Mouse (Mus musculus): Measurements from ENCODE around the gene Slc4a10. TPM values are rescaled to one million over a fixed set of nuclear protein-coding genes. Genes with fewer than 3 reads are reported as not detected.
"Not testable (repeated sequence)": the region's sequence is repeated elsewhere in the genome, so short reads cannot be mapped to it uniquely, and the experiment has no call there.

The Slc4a10 gene
- 1.7 and 2.4 TPM in 2 replicates for polyA plus RNA-seq (2014; fragmentation: Nextera tagmentation; extraction: Ambion mirVana)

DNA sequence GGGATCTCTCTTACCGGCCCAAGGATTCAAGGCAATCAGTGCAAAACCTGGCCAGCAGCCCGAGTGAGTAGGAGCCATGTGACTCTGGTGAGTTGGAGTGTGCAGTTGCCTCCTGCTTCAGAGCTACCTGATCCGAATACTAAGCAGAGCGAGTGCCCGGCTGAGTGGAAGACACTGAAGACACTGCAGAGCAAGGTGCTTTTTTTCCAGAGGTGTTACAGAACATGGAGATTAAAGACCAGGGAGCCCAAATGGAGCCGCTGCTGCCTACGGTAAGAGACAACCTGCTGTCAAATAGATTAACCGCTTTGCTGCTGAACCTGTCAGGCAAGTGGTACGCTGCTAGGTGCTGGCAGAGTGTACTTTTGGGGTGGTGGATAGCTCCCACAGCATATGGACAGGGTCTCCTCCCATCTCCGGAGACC, at the start of gene Slc4a10:
Slc4a10 (plus strand) TSS at position 42 of the 425 bp plus-strand sequence.
- H3K27me3 ChIP-seq (replicated peaks; ENCODE audit: control insufficient read depth, insufficient read depth, low read length): no peaks in the 10 kb centered on the region
- H3K4me3 ChIP-seq (ENCODE audit: low read depth, low read length): peak within 1 kb of the TSS; percentile 45
- no peaks in the 10 kb centered on the region for H3K9me3 ChIP-seq (ENCODE audit: control insufficient read depth, low read length)
- H3K4me1 ChIP-seq (replicated peaks; ENCODE audit: control insufficient read depth, insufficient read depth, low read length): 0 out of 2 replicates have a peak, but pooled peaks cover 2% of the 10 kb centered on the region
- no peak within 1 kb of the TSS for H3K27ac ChIP-seq (ENCODE audit: low read depth)
- no peaks in the 10 kb centered on the region for H3K36me3 ChIP-seq (ENCODE audit: control insufficient read depth, insufficient read depth, low read length)
- ATAC-seq (replicated peaks; ENCODE audit: low FRiP score, low TSS enrichment, low read depth): no peak
- H3K9ac ChIP-seq (ENCODE audit: low read length): peak within 1 kb of the TSS; percentile 38; the same call in 1 of the 2 replicates
- 15% methylated on average over 10 of the region's 10 CpGs for WGBS
- DNase-seq (ENCODE audit: low spot score): no peak
- peak within 1 kb of the TSS; percentile 61 for H3K4me2 ChIP-seq (ENCODE audit: low read length)

DNA sequence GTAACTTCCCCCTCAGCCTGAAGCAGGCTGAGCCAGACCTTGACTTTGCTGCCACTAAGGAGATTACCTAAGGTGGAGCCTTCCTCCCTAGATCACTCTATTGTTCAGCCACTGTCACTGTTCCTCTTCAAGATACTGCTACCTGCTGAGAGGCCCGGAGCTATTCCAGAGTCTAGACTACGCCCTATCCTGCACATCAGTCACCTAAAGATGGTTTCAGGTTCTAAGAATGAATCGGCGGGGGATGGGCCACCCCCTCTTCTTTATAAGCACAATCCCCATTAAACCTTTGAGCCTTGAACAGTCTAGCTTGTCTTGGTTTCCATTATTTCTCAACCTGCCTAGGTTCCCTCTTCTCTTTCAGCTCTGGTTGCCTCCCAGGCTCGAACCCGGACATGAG, 45.0 kb upstream of the Slc4a10 start:
- H3K9me3 ChIP-seq (ENCODE audit: control insufficient read depth, low read length); H3K27me3 ChIP-seq (replicated peaks; ENCODE audit: control insufficient read depth, insufficient read depth, low read length); H3K9ac ChIP-seq (ENCODE audit: low read length); H3K36me3 ChIP-seq (ENCODE audit: control insufficient read depth, insufficient read depth, low read length); H3K27ac ChIP-seq (ENCODE audit: low read depth); H3K4me1 ChIP-seq (replicated peaks; ENCODE audit: control insufficient read depth, insufficient read depth, low read length); ATAC-seq (replicated peaks; ENCODE audit: low FRiP score, low TSS enrichment, low read depth); H3K4me2 ChIP-seq (ENCODE audit: low read length); H3K4me3 ChIP-seq (ENCODE audit: low read depth, low read length); DNase-seq (ENCODE audit: low spot score): not testable (repeated sequence)
- WGBS: 89% methylated on average over 6 of the region's 6 CpGs

DNA sequence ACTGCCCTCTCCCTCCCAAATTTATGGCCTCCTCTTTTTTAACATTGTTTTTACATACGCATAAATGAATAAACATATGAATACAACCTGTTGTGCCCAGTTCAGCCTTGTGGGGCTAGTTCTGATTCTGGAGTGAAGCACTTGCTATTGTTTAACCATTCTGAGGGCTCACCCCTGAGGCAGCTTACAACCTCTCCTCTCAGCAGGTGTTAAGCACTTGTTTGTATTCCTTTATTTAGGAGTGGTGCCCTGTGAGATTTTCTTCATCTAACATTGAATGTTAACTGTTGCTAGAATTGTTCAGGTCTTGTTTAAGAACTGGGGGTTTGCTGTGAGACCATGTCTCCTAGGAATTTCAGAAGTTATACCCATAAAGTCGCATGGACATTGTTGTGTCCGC, 28.1 kb upstream of the Slc4a10 start:
- DNase-seq (ENCODE audit: low spot score): no peak
- no peak for ATAC-seq (replicated peaks; ENCODE audit: low FRiP score, low TSS enrichment, low read depth)
- Histone ChIP-seq H3K27me3 (replicated peaks; ENCODE audit: control insufficient read depth, insufficient read depth, low read length) (no peaks in the 10 kb centered on the region), H3K9me3 (ENCODE audit: control insufficient read depth, low read length) (no peaks in the 10 kb centered on the region), H3K27ac (ENCODE audit: low read depth) (no peak overlapping the region), H3K9ac (ENCODE audit: low read length) (no peak overlapping the region), H3K36me3 (ENCODE audit: control insufficient read depth, insufficient read depth, low read length) (no peaks in the 10 kb centered on the region), H3K4me1 (replicated peaks; ENCODE audit: control insufficient read depth, insufficient read depth, low read length) (no peaks in the 10 kb centered on the region), H3K4me2 (ENCODE audit: low read length) (no peak overlapping the region), H3K4me3 (ENCODE audit: low read depth, low read length) (no peak overlapping the region)
- 72% methylated on average over 3 of the region's 3 CpGs for WGBS

DNA sequence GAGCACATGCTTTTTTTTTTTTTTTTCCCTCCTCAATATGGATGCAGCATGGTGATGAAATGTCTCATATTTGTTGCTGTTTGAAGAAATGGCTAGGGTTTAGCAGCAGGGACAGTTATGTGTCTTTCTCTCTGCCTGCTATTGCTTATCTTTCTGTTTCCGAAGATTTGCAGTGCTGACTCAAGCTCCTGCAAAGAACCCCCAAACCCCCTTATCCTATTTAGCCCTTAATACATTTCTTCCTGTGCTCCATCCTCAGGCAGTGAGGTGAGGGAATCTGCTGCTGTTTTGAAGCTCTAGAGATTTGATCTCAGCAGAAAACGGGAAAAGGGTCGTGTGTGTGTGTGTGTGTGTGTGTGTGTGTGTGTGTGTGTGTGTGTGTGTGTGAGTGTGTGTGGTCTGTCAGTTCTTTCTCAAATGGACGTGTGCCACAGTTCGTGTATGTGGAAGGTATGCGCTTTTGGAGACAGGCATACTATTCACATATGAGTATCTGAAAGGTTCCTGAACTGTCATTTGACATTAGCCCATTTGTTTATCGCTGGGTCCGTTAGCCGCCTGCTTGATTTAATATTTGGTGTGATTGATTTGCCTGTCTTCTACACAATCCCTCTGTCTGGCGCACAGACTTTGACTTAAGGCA, 720 bp downstream of the Slc4a10 start:
- Histone ChIP-seq H3K27ac (ENCODE audit: low read depth) (no peak overlapping the region), H3K9ac (ENCODE audit: low read length) (peak overlapping the region; percentile 38; the same call in 1 of the 2 replicates), H3K4me2 (ENCODE audit: low read length) (peak overlapping the region; percentile 61), H3K4me3 (ENCODE audit: low read depth, low read length) (peak overlapping the region; percentile 45), H3K36me3 (ENCODE audit: control insufficient read depth, insufficient read depth, low read length) (no peaks in the 10 kb centered on the region), H3K27me3 (replicated peaks; ENCODE audit: control insufficient read depth, insufficient read depth, low read length) (no peaks in the 10 kb centered on the region), H3K4me1 (replicated peaks; ENCODE audit: control insufficient read depth, insufficient read depth, low read length) (0 out of 2 replicates have a peak, but pooled peaks cover 2% of the 10 kb centered on the region), H3K9me3 (ENCODE audit: control insufficient read depth, low read length) (no peaks in the 10 kb centered on the region)
- ATAC-seq (replicated peaks; ENCODE audit: low FRiP score, low TSS enrichment, low read depth) (no peak), DNase-seq (ENCODE audit: low spot score) (no peak)
- 3% methylated on average over 10 of the region's 10 CpGs for WGBS

DNA sequence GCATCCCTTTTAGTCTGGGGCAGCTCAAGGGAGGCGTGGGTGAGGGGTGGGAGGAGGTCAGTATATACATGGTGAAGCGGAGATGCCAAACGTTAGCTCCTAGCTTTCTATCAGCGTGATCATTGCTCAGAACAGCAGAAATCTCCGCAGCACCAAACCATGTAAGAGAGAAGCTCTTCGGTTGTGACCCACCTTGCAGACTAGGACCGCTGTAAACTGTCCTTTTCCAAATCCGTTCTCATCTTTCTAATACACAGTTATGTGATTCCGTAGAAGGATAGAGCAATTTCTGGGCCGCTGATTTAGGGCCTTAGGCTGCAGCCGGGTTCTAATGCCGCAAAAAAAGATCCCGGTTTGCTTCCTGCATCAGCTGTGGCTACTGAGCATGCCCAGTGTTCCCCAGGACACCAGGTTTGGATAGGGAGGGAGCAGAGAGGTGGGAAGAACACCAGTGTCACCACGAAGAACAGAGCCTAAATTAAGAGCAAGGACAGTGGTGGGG, 1.3 kb downstream of the Slc4a10 start:
- Histone ChIP-seq H3K4me2 (ENCODE audit: low read length) (peak overlapping the region; percentile 61), H3K9ac (ENCODE audit: low read length) (peak overlapping the region; percentile 38; the same call in 1 of the 2 replicates), H3K9me3 (ENCODE audit: control insufficient read depth, low read length) (no peaks in the 10 kb centered on the region), H3K4me3 (ENCODE audit: low read depth, low read length) (peak overlapping the region; percentile 45), H3K27ac (ENCODE audit: low read depth) (no peak overlapping the region), H3K36me3 (ENCODE audit: control insufficient read depth, insufficient read depth, low read length) (no peaks in the 10 kb centered on the region), H3K27me3 (replicated peaks; ENCODE audit: control insufficient read depth, insufficient read depth, low read length) (no peaks in the 10 kb centered on the region), H3K4me1 (replicated peaks; ENCODE audit: control insufficient read depth, insufficient read depth, low read length) (0 out of 2 replicates have a peak, but pooled peaks cover 2% of the 10 kb centered on the region)
- ATAC-seq (replicated peaks; ENCODE audit: low FRiP score, low TSS enrichment, low read depth): 0 out of 2 replicates have a peak, but pooled peaks have one; percentile 36
- WGBS: 1% methylated on average over 14 of the region's 14 CpGs
- DNase-seq (ENCODE audit: low spot score): peak; percentile 63

DNA sequence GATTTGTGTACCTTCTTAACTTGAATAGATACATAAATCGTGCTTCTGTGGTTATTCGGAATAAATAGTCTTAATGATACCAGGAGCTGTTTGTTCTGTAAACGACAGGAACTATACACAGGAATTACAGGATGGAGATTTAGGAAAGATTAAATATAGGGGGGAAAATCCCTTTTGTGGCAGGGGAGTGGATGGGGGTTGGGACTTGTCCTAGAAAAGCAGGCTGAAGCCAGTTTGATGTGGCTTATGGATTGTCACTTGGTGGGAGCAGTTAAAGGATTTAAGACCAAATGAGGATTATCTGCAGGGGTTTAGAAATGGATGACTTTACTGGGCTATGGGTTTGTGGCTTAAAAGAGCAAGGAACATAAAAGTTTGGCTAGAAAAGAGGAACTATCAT, 1.9 kb downstream of the Slc4a10 start:
- no peaks in the 10 kb centered on the region for H3K9me3 ChIP-seq (ENCODE audit: control insufficient read depth, low read length)
- DNase-seq (ENCODE audit: low spot score) (no peak), ATAC-seq (replicated peaks; ENCODE audit: low FRiP score, low TSS enrichment, low read depth) (no peak)
- no peak overlapping the region for H3K27ac ChIP-seq (ENCODE audit: low read depth)
- 0 out of 2 replicates have a peak, but pooled peaks cover 2% of the 10 kb centered on the region for H3K4me1 ChIP-seq (replicated peaks; ENCODE audit: control insufficient read depth, insufficient read depth, low read length)
- no peaks in the 10 kb centered on the region for H3K36me3 ChIP-seq (ENCODE audit: control insufficient read depth, insufficient read depth, low read length)
- no peaks in the 10 kb centered on the region for H3K27me3 ChIP-seq (replicated peaks; ENCODE audit: control insufficient read depth, insufficient read depth, low read length)
- H3K9ac ChIP-seq (ENCODE audit: low read length): no peak overlapping the region
- H3K4me2 ChIP-seq (ENCODE audit: low read length): peak overlapping the region; percentile 61
- peak overlapping the region; percentile 45; the same call in 1 of the 2 replicates for H3K4me3 ChIP-seq (ENCODE audit: low read depth, low read length)
- WGBS: 12% methylated on average over 3 of the region's 3 CpGs

DNA sequence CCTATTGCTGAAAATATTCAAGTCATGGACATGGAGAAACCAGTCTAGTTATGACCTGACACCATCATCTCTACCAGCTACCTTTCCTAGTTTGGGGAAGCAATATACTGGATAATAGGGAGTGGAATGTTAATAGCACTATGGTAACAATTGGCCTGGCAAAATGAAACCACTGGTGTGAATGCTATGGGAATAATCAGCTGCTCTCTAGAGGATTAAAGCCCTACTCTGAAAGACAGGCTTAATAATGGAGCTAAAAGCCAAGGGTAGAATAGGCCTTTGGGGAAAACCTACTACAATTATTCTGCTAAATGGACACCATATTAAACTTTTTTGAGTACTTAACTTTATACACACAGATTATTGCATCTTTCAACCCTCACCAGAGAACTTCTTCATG, 30.2 kb downstream of the Slc4a10 start:
- Histone ChIP-seq H3K36me3 (ENCODE audit: control insufficient read depth, insufficient read depth, low read length) (no peaks in the 10 kb centered on the region), H3K4me1 (replicated peaks; ENCODE audit: control insufficient read depth, insufficient read depth, low read length) (no peaks in the 10 kb centered on the region), H3K27ac (ENCODE audit: low read depth) (no peak overlapping the region), H3K9ac (ENCODE audit: low read length) (no peak overlapping the region), H3K4me3 (ENCODE audit: low read depth, low read length) (no peak overlapping the region), H3K27me3 (replicated peaks; ENCODE audit: control insufficient read depth, insufficient read depth, low read length) (no peaks in the 10 kb centered on the region), H3K4me2 (ENCODE audit: low read length) (no peak overlapping the region), H3K9me3 (ENCODE audit: control insufficient read depth, low read length) (no peaks in the 10 kb centered on the region)
- no peak for DNase-seq (ENCODE audit: low spot score)
- ATAC-seq (replicated peaks; ENCODE audit: low FRiP score, low TSS enrichment, low read depth): no peak

DNA sequence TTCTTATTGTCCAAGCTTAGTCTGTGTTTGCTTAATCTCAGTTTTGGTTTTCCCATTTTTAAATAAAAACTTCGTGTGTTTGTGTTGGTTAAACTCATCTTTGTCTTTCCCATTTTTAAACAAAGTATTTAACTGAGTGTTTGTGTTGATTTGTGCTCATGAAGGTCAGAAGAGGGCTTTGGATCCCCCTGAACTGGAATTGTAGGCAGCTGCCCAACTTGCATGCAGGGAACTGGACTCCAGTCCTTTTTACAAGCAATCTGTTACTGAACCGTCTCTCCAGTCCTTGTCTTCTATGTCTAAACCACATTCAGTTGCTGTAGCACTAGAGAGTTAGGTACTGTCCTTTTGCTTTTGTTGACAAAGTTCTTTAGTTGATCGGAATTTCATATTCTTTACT, 41.3 kb downstream of the Slc4a10 start:
- DNase-seq (ENCODE audit: low spot score) (no peak), ATAC-seq (replicated peaks; ENCODE audit: low FRiP score, low TSS enrichment, low read depth) (no peak)
- WGBS: 59% methylated on average over 3 of the region's 3 CpGs

DNA sequence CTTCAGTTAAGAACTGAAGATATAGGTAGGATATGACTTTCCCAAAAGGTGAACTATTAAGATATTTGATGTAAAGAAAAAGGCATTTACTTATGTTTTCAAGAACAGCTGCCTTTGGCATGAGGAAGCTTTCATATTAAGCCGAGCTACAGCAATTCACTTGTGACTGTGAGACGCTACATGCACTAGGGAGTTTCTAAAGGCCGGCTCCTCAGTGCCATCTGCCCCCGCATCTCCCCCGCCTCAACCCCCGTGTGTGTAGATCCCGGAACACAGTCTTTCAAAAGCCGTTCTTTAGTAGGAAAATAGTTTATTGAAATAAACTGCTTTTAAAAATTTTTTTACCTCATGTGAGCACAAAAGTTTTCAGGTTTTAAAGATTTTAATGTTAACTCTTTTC, 42.5 kb downstream of the Slc4a10 start:
- Histone ChIP-seq H3K9me3 (ENCODE audit: control insufficient read depth, low read length) (no peaks in the 10 kb centered on the region), H3K27ac (ENCODE audit: low read depth) (no peak overlapping the region), H3K9ac (ENCODE audit: low read length) (no peak overlapping the region), H3K36me3 (ENCODE audit: control insufficient read depth, insufficient read depth, low read length) (no peaks in the 10 kb centered on the region), H3K4me3 (ENCODE audit: low read depth, low read length) (no peak overlapping the region), H3K4me2 (ENCODE audit: low read length) (no peak overlapping the region), H3K27me3 (replicated peaks; ENCODE audit: control insufficient read depth, insufficient read depth, low read length) (no peaks in the 10 kb centered on the region), H3K4me1 (replicated peaks; ENCODE audit: control insufficient read depth, insufficient read depth, low read length) (no peaks in the 10 kb centered on the region)
- WGBS: 81% methylated on average over 8 of the region's 8 CpGs
- no peak for ATAC-seq (replicated peaks; ENCODE audit: low FRiP score, low TSS enrichment, low read depth)
- no peak for DNase-seq (ENCODE audit: low spot score)

More for the DNA sequence above, 41.3 kb downstream of the Slc4a10 start:
- Histone ChIP-seq H3K27me3 (replicated peaks; ENCODE audit: control insufficient read depth, insufficient read depth, low read length) (no peaks in the 10 kb centered on the region), H3K9ac (ENCODE audit: low read length) (no peak overlapping the region), H3K9me3 (ENCODE audit: control insufficient read depth, low read length) (no peaks in the 10 kb centered on the region), H3K4me1 (replicated peaks; ENCODE audit: control insufficient read depth, insufficient read depth, low read length) (no peaks in the 10 kb centered on the region), H3K36me3 (ENCODE audit: control insufficient read depth, insufficient read depth, low read length) (no peaks in the 10 kb centered on the region), H3K27ac (ENCODE audit: low read depth) (no peak overlapping the region), H3K4me3 (ENCODE audit: low read depth, low read length) (no peak overlapping the region), H3K4me2 (ENCODE audit: low read length) (no peak overlapping the region)
